Mouse (Mus musculus): Measurements from ENCODE around the gene Uqcrc2.

Gene Uqcrc2

GRCm38 (mm10) chr7:120634711-120635361, at the start of gene Uqcrc2:
Uqcrc2 (plus strand) TSS chr7:120635176.
- peak; percentile 87 for DNase-seq (ENCODE audit: low read depth, low spot score)

GRCm38 (mm10) chr7:120597203-120597743, 37.7 kb upstream of the Uqcrc2 start:
- no peak for DNase-seq (ENCODE audit: low read depth, low spot score)

- peak; percentile 23 for DNase-seq (ENCODE audit: low read depth, low spot score)
Observed at GRCm38 (mm10) chr7:120597744-120598243, 37.2 kb upstream of the Uqcrc2 start.

GRCm38 (mm10) chr7:120598355-120598754, 36.6 kb upstream of the Uqcrc2 start:
- no peak for DNase-seq (ENCODE audit: low read depth, low spot score)

- no peak for DNase-seq (ENCODE audit: low read depth, low spot score)
Observed at GRCm38 (mm10) chr7:120620075-120620771, 14.8 kb upstream of the Uqcrc2 start.

- DNase-seq (ENCODE audit: low read depth, low spot score), result no peak
Observed at GRCm38 (mm10) chr7:120620841-120621240, 14.1 kb upstream of the Uqcrc2 start.

GRCm38 (mm10) chr7:120632518-120632917, 2.5 kb upstream of the Uqcrc2 start:
- no peak for DNase-seq (ENCODE audit: low read depth, low spot score)

- DNase-seq (ENCODE audit: low read depth, low spot score), result no peak
Observed at GRCm38 (mm10) chr7:120634301-120634700, 675 bp upstream of the Uqcrc2 start.

- DNase-seq (ENCODE audit: low read depth, low spot score), result no peak
Observed at GRCm38 (mm10) chr7:120635362-120635781, 396 bp downstream of the Uqcrc2 start.

GRCm38 (mm10) chr7:120635821-120636220, 845 bp downstream of the Uqcrc2 start:
- no peak for DNase-seq (ENCODE audit: low read depth, low spot score)

- no peak for DNase-seq (ENCODE audit: low read depth, low spot score)
Observed at GRCm38 (mm10) chr7:120643217-120643616, 8.2 kb downstream of the Uqcrc2 start.

GRCm38 (mm10) chr7:120647849-120648248, 12.9 kb downstream of the Uqcrc2 start:
- no peak for DNase-seq (ENCODE audit: low read depth, low spot score)

GRCm38 (mm10) chr7:120662079-120662478, 27.1 kb downstream of the Uqcrc2 start:
- no peak for DNase-seq (ENCODE audit: low read depth, low spot score)

GRCm38 (mm10) chr7:120670153-120670875, 35.3 kb downstream of the Uqcrc2 start, which contains the start of gene Pdzd9:
Pdzd9 (minus strand) TSS chr7:120670343.
- peak; percentile 73 for DNase-seq (ENCODE audit: low read depth, low spot score)

- no peak for DNase-seq (ENCODE audit: low read depth, low spot score)
Observed at GRCm38 (mm10) chr7:120671271-120671670, 36.3 kb downstream of the Uqcrc2 start.

GRCm38 (mm10) chr7:120677001-120677643, 42.1 kb downstream of the Uqcrc2 start, which contains the start of gene Mosmo:
Mosmo (plus strand) TSS chr7:120677618.
- peak; percentile 72 for DNase-seq (ENCODE audit: low read depth, low spot score)

- no peak for DNase-seq (ENCODE audit: low read depth, low spot score)
Observed at GRCm38 (mm10) chr7:120677764-120678531, 43.0 kb downstream of the Uqcrc2 start.

- no peak for DNase-seq (ENCODE audit: low read depth, low spot score)
Observed at GRCm38 (mm10) chr7:120679023-120679422, 44.0 kb downstream of the Uqcrc2 start.

- DNase-seq (ENCODE audit: low read depth, low spot score), result no peak
Observed at GRCm38 (mm10) chr7:120682002-120682401, 47.0 kb downstream of the Uqcrc2 start.

GRCm38 (mm10) chr7:120684731-120685161, 49.8 kb downstream of the Uqcrc2 start:
- DNase-seq (ENCODE audit: low read depth, low spot score), result no peak

Data from forelimb bud, embryonic 11.5 days (tissue).